ENCODE assay signal across 8 mouse cellular contexts in the genomic region with DNA sequence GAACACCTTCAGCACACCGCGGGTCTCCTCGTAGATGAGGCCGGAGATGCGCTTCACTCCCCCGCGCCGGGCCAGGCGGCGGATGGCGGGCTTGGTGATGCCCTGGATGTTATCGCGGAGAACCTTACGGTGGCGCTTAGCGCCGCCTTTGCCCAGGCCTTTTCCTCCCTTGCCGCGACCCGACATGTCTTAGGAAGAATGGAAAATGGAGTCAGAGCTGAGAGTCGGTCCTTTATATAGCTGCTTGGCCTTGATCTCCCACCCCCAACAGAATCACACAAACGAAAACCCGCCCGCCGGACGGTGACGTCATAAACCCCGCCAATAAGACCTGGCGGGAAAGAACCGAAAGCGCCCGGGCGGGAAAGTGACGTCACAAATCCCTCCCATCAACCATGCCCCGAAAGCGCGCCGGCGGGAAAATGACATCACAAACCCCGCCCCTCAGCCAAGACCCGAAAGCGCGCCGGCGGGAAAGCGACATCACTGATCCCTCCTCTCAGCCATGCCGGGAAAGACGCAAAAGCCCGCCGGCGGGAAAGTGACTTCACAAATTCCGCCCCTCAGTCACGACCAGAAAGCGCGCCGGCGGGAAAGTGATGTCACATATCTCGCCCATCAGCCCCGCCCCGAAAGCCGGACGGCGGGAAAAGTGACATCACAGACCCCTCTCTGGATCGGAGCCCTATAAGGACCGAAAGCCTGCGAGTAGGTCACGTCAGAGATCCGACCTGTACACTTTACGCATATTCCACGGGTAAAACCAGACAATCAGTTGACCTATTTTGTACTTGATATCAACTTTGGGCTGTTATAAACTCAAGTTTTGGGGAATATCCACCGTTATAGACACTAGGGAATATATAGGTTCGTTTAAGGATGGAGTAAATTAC. TPM values are rescaled to one million over a fixed set of nuclear protein-coding genes. Genes with fewer than 3 reads are reported as not detected.
DNase-seq lines count a peak whose midpoint lies in the region; ATAC-seq and TF ChIP-seq lines count a peak whose summit lies in the region.

A gene (minus strand): TSS at position 259 of the 893 bp plus-strand sequence.

- H3K4me2 ChIP-seq in CH12.LX (ENCODE audit: insufficient read depth, low read depth, poor library complexity, severe bottlenecking), result peak within 1 kb of the TSS; percentile 96
- peak within 1 kb of the TSS; percentile 74 for H3K4me2 ChIP-seq in forebrain, embryonic 11.5 days (ENCODE audit: low read depth, low read length, severe bottlenecking)
- H3K4me2 ChIP-seq in heart, embryonic 16.5 days (ENCODE audit: low read depth, low read length), result peak within 1 kb of the TSS; percentile 89
- H3K4me2 ChIP-seq in liver, embryonic 13.5 days, result peak within 1 kb of the TSS; percentile 83
- peak within 1 kb of the TSS; percentile 67 for H3K4me2 ChIP-seq in stomach, embryonic 14.5 days (replicated peaks; ENCODE audit: low read depth, low read length)

- peak; percentile 98 for DNase-seq in CH12.LX (ENCODE audit: extremely low read depth)
- peak; percentile 99 for DNase-seq in c-Kit-positive CD71-positive TER-119-negative erythroid progenitor cells, embryonic 14.5 days (ENCODE audit: low read depth)
- peak; percentile 100 for DNase-seq in forebrain, embryonic 11.5 days (ENCODE audit: low spot score)
- peak; percentile 99 for DNase-seq in kidney, postnatal 25 days
- DNase-seq in liver, embryonic 13.5 days, result peak; percentile 99
- peak; percentile 99 for DNase-seq in natural killer cell, adult 2 months (ENCODE audit: low spot score in 2 of 2)

- TF ChIP-seq RAD21 in CH12.LX (IDR thresholded peaks at IDR 0.05; ENCODE audit: low read depth, low read length), result no peak

- peak within 1 kb of the TSS; percentile 97 for H3K27ac ChIP-seq in CH12.LX (ENCODE audit: insufficient read depth, low read depth)
- H3K27ac ChIP-seq in forebrain, embryonic 11.5 days (ENCODE audit: low read depth, low read length), result peak within 1 kb of the TSS; percentile 95
- peak within 1 kb of the TSS; percentile 96 for H3K27ac ChIP-seq in heart, embryonic 16.5 days (ENCODE audit: low read length)
- peak within 1 kb of the TSS; percentile 98 for H3K27ac ChIP-seq in liver, embryonic 13.5 days
- H3K27ac ChIP-seq in stomach, embryonic 14.5 days (ENCODE audit: low read length), result peak within 1 kb of the TSS; percentile 92

- in situ Hi-C loops in CH12.LX (cut with MboI; ENCODE audit: low pct_ligation_motif_present, low pct_unique_long_range_greater_than_20kb, low sequenced_read_pairs), result loop anchor here (25.0 kb wide), 1 partner anchor 1724 kb away; a partner anchor contains a TSS

- no peaks in the 10 kb centered on the region for H3K27me3 ChIP-seq in CH12.LX (replicated peaks)
- no peaks in the 10 kb centered on the region for H3K27me3 ChIP-seq in forebrain, embryonic 11.5 days (ENCODE audit: control insufficient read depth, insufficient read depth, low read length)
- H3K27me3 ChIP-seq in heart, embryonic 16.5 days (ENCODE audit: control insufficient read depth, insufficient read depth, low read length), result no peaks in the 10 kb centered on the region
- H3K27me3 ChIP-seq in liver, embryonic 13.5 days, result no peaks in the 10 kb centered on the region
- H3K27me3 ChIP-seq in stomach, embryonic 14.5 days (ENCODE audit: control insufficient read depth, insufficient read depth, low read length), result no peaks in the 10 kb centered on the region

- TF ChIP-seq POLR2A in CH12.LX (IDR thresholded peaks at IDR 0.05; ENCODE audit: low read depth, low read length), result peak; percentile 73

- H3K4me3 ChIP-seq in CH12.LX (replicated peaks in 1 of 3; ENCODE audit: low read depth in 2 of 3, low read length in 2 of 3, poor library complexity in 1 of 3), result peak within 1 kb of the TSS; percentile 45 to 59 (median 49)
- peak within 1 kb of the TSS; percentile 38 for H3K4me3 ChIP-seq in forebrain, embryonic 11.5 days (ENCODE audit: low read depth, low read length)
- peak within 1 kb of the TSS; percentile 76 for H3K4me3 ChIP-seq in heart, embryonic 16.5 days (ENCODE audit: low read length)
- peak within 1 kb of the TSS; percentile 63 for H3K4me3 ChIP-seq in liver, embryonic 13.5 days (replicated peaks)
- H3K4me3 ChIP-seq in stomach, embryonic 14.5 days (ENCODE audit: low read depth, low read length), result peak within 1 kb of the TSS; percentile 50

- dilution Hi-C loops in CH12.LX (cut with MboI; ENCODE audit: extremely low pct_ligation_motif_present, extremely low pct_unique_long_range_greater_than_20kb, low sequenced_read_pairs), result no loop called here

- H3K4me1 ChIP-seq in CH12.LX (ENCODE audit: control insufficient read depth in 1 of 2, insufficient read depth in 2 of 2), result peaks cover 3 to 45% of the 10 kb centered on the region in 2 experiments; a peak in 3 of 4 replicates
- peaks cover 8% of the 10 kb centered on the region; the same call in 1 of the 2 replicates for H3K4me1 ChIP-seq in forebrain, embryonic 11.5 days (replicated peaks; ENCODE audit: control insufficient read depth, insufficient read depth, low read length)
- peaks cover 22% of the 10 kb centered on the region for H3K4me1 ChIP-seq in heart, embryonic 16.5 days (ENCODE audit: control insufficient read depth, insufficient read depth, low read length)
- H3K4me1 ChIP-seq in liver, embryonic 13.5 days (replicated peaks), result peaks cover 73% of the 10 kb centered on the region
- peaks cover 11% of the 10 kb centered on the region for H3K4me1 ChIP-seq in stomach, embryonic 14.5 days (ENCODE audit: control insufficient read depth, insufficient read depth, low read length)

- TF ChIP-seq EP300 in CH12.LX (IDR thresholded peaks at IDR 0.05; ENCODE audit: low read length), result no peak

- peak; percentile 77 for ATAC-seq in forebrain, embryonic 11.5 days (replicated peaks; ENCODE audit: low FRiP score)
- peak; percentile 77 for ATAC-seq in heart, embryonic 16.5 days (replicated peaks; ENCODE audit: extremely low read depth, insufficient read depth, low FRiP score)
- ATAC-seq in liver, embryonic 13.5 days (ENCODE audit: low read depth), result peak; percentile 62
- ATAC-seq in stomach, embryonic 14.5 days (ENCODE audit: insufficient number of reproducible peaks, insufficient read depth, low FRiP score, low read depth), result peak; percentile 79

- H3K79me2 ChIP-seq in CH12.LX (replicated peaks; ENCODE audit: control insufficient read depth, extremely low read depth, insufficient read depth, poor library complexity, severe bottlenecking), result no peaks in the 10 kb centered on the region

- peak within 1 kb of the TSS; percentile 98 for H3K9ac ChIP-seq in CH12.LX (ENCODE audit: insufficient read depth, low read depth)
- H3K9ac ChIP-seq in forebrain, embryonic 11.5 days (ENCODE audit: low read length), result peak within 1 kb of the TSS; percentile 77
- H3K9ac ChIP-seq in heart, embryonic 16.5 days (ENCODE audit: low read length), result peak within 1 kb of the TSS; percentile 76
- peak within 1 kb of the TSS; percentile 78 for H3K9ac ChIP-seq in liver, embryonic 13.5 days
- H3K9ac ChIP-seq in stomach, embryonic 14.5 days (replicated peaks; ENCODE audit: low read depth, low read length), result peak within 1 kb of the TSS; percentile 45

- under 1% methylated on average over 61 of the region's 72 CpGs for WGBS in forebrain, embryonic 11.5 days
- under 1% methylated on average over 65 of the region's 72 CpGs for WGBS in heart, embryonic 16.5 days
- under 1% methylated on average over 67 of the region's 72 CpGs for WGBS in liver, embryonic 13.5 days (ENCODE audit: insufficient replicate concordance)
- WGBS in stomach, embryonic 14.5 days, result under 1% methylated on average over 67 of the region's 72 CpGs

- H3K9me3 ChIP-seq in CH12.LX (replicated peaks; ENCODE audit: low read length), result no peaks in the 10 kb centered on the region
- H3K9me3 ChIP-seq in forebrain, embryonic 11.5 days (ENCODE audit: control insufficient read depth, low read length), result no peaks in the 10 kb centered on the region
- no peaks in the 10 kb centered on the region for H3K9me3 ChIP-seq in heart, embryonic 16.5 days (replicated peaks; ENCODE audit: control insufficient read depth, low read length)
- no peaks in the 10 kb centered on the region for H3K9me3 ChIP-seq in liver, embryonic 13.5 days (replicated peaks)
- H3K9me3 ChIP-seq in stomach, embryonic 14.5 days (ENCODE audit: control insufficient read depth, low read depth, low read length), result no peaks in the 10 kb centered on the region

- no peak for TF ChIP-seq CTCF in CH12.LX (conservative IDR thresholded peaks at IDR 0.05 in 1 of 2, IDR thresholded peaks at IDR 0.05 in 1 of 2; ENCODE audit: low read depth in 2 of 2, low read length in 2 of 2)

- no peaks in the 10 kb centered on the region for H3K36me3 ChIP-seq in CH12.LX (replicated peaks in 1 of 2; ENCODE audit: control insufficient read depth in 1 of 2, insufficient read depth in 1 of 2, low read length in 1 of 2)
- H3K36me3 ChIP-seq in forebrain, embryonic 11.5 days (ENCODE audit: control insufficient read depth, insufficient read depth, low read length), result no peaks in the 10 kb centered on the region
- H3K36me3 ChIP-seq in heart, embryonic 16.5 days (ENCODE audit: control insufficient read depth, insufficient read depth), result no peaks in the 10 kb centered on the region
- H3K36me3 ChIP-seq in liver, embryonic 13.5 days, result no peaks in the 10 kb centered on the region
- H3K36me3 ChIP-seq in stomach, embryonic 14.5 days (ENCODE audit: control insufficient read depth, insufficient read depth, low read length), result no peaks in the 10 kb centered on the region

TF ChIP-seq in CH12.LX, 34 proteins besides CTCF, POLR2A, EP300 and RAD21 (continues in another document):
- TF ChIP-seq SIN3A (IDR thresholded peaks at IDR 0.05; ENCODE audit: low read length) (peak; percentile 99), ZKSCAN1 (IDR thresholded peaks at IDR 0.05; ENCODE audit: borderline replicate concordance, low read depth, low read length) (no peak), ZNF384 (IDR thresholded peaks at IDR 0.05; ENCODE audit: low read depth, low read length) (no peak), MAZ (IDR thresholded peaks at IDR 0.05; ENCODE audit: low read depth, low read length) (no peak; the same call in 1 of the 2 replicates), RCOR1 (conservative IDR thresholded peaks at IDR 0.05; ENCODE audit: low read depth, low read length) (peak; percentile 79), BHLHE40 (IDR thresholded peaks at IDR 0.05; ENCODE audit: low read depth, low read length) (peak; percentile 96), NRF1 (IDR thresholded peaks at IDR 0.05; ENCODE audit: low read depth, low read length) (peak; percentile 30), POLR2AphosphoS2 (IDR thresholded peaks at IDR 0.05; ENCODE audit: low read depth, low read length) (peak; percentile 99)

RNA-seq across cellular contexts. Expression of the gene that starts here (rescaled TPM):
- total RNA-seq in CH12.LX (2012; rRNA removed) (1,167 and 1,215 TPM in 2 replicates), CH12.LX (2014; rRNA removed) (14.2 and 18.4 TPM in 2 replicates)
- 3.3 and 4.4 TPM in 2 replicates for polyA plus RNA-seq in CH12.LX (2012; ENCODE audit: insufficient read length, low read depth)
- 0.95 TPM in 1 of 2 replicates, not detected in the other for polyA plus RNA-seq in forebrain, embryonic 11.5 days (2014; fragmentation: Nextera tagmentation; extraction: Ambion mirVana)
- polyA plus RNA-seq in heart, embryonic 16.5 days (2015; fragmentation: Nextera tagmentation; extraction: Ambion mirVana), result 0.32 TPM in 1 of 2 replicates, not detected in the other
- 0.86 TPM in 1 of 2 replicates, not detected in the other for polyA plus RNA-seq in liver, embryonic 13.5 days (2015; fragmentation: Nextera tagmentation; extraction: Ambion mirVana)
- not detected in 2 replicates for polyA plus RNA-seq in stomach, embryonic 14.5 days (2014; fragmentation: Nextera tagmentation; extraction: Ambion mirVana)

Comparison
In these comparisons a context has a peak if more than half of its experiments do, and no peak if none do; other contexts are left out.
1. Peak in every context shown above with its lines: DNase-seq, ATAC-seq, H3K4me3 ChIP-seq and H3K27ac ChIP-seq.
2. Peak in DNase-seq, ATAC-seq, H3K4me3 ChIP-seq, H3K27ac ChIP-seq, H3K9ac ChIP-seq and H3K4me2 ChIP-seq in forebrain, embryonic 11.5 days; RNA of the gene not detected or under 1 TPM.
3. Peak in ATAC-seq, H3K4me3 ChIP-seq, H3K27ac ChIP-seq, H3K9ac ChIP-seq and H3K4me2 ChIP-seq in heart, embryonic 16.5 days; RNA of the gene not detected or under 1 TPM.
4. Peak in DNase-seq, ATAC-seq, H3K4me3 ChIP-seq, H3K27ac ChIP-seq, H3K9ac ChIP-seq and H3K4me2 ChIP-seq in liver, embryonic 13.5 days; RNA of the gene not detected or under 1 TPM.
5. Peak in ATAC-seq, H3K4me3 ChIP-seq, H3K27ac ChIP-seq, H3K9ac ChIP-seq and H3K4me2 ChIP-seq in stomach, embryonic 14.5 days; RNA of the gene not detected or under 1 TPM.
6. H3K9ac ChIP-seq: peak in every context shown above with its lines; median percentile 98 in CH12.LX; 78 in liver, embryonic 13.5 days; 77 in forebrain, embryonic 11.5 days; 76 in heart, embryonic 16.5 days; 45 in stomach, embryonic 14.5 days.